Mouse (Mus musculus) olfactory bulb, adult 2 months (tissue): ENCODE data around the gene Atf3. TPM values are rescaled to one million over a fixed set of nuclear protein-coding genes. Genes with fewer than 3 reads are reported as not detected.

Source experiments
- H3K27ac ChIP-seq: fragments of 200-500 bp; 2 replicates; pipeline ENCODE4 v1.5.1; 2012; ENCODE audit warnings: low read depth, low read length; ENCODE audit not compliant: insufficient read depth
- H3K4me1 ChIP-seq: fragments of 200-500 bp; 2 replicates; pipeline ENCODE4 v1.6.1; 2012; ENCODE audit warnings: low read length; ENCODE audit not compliant: control insufficient read depth, insufficient read depth
- H3K4me3 ChIP-seq: fragments of 200-500 bp; 2 replicates; pipeline ENCODE4 v1.5.1; 2012; ENCODE audit warnings: mild to moderate bottlenecking, low read depth, low read length, moderate library complexity; ENCODE audit not compliant: insufficient read depth
- CTCF ChIP-seq: fragments of 200-500 bp; IDR thresholded peaks from 2 replicates; pipeline ENCODE4 v1.5.1; 2012; ENCODE audit warnings: low read depth, mild to moderate bottlenecking, low read length, moderate library complexity; ENCODE audit not compliant: insufficient read depth
- POLR2A ChIP-seq: fragments of 200-500 bp; IDR thresholded peaks from 2 replicates; pipeline ENCODE4 v1.6.1; 2012; ENCODE audit warnings: mild to moderate bottlenecking, low read depth, low read length, moderate library complexity; ENCODE audit not compliant: insufficient read depth
- WGBS: fragments of 180-500 bp; shearing (Covaris S2); methylation state at CpG from one replicate; pipeline ENCODE4 v1.1.7; 2018; 5-methylcytosine and 5-hydroxymethylcytosine counted together
- polyA plus RNA-seq: library from polyadenylated mRNA; stranded (reverse); fragments of >200 nt; gene quantifications from 2 replicates; pipeline ENCODE4 v1.2.4, GENCODE M21; 2012; ENCODE audit warnings: low replicate concordance; ENCODE audit not compliant: missing spikeins, insufficient read depth, insufficient read length

Gene Atf3
- polyA plus RNA-seq, 1 experiment, result not detected

DNA sequence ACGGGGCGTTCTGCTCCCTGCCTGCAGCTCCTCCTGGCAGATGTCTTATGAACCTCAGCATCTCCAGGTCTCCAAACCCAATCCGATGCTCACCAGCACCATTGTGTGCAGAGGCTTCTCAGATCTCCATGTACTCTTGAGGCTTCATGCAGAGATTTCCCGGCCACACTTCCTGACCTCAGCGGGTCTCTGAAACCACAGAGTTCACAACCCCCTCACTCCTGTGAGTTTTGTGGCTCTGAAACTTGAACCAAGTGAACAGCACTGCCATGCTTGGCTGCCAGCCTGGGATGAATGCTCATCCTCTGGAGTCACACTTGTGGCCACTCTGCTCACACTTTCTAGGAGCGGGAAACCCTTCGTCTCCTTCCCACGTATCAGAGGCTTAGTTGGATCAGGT is 76.9 kb downstream of the Atf3 start:
- no peaks in the 10 kb centered on the region for H3K4me1 ChIP-seq
- no peak overlapping the region for H3K4me3 ChIP-seq
- TF ChIP-seq CTCF, result no peak
- TF ChIP-seq POLR2A, result no peak
- WGBS, result 89% methylated on average over 8 of the region's 8 CpGs
- no peak overlapping the region for H3K27ac ChIP-seq

DNA sequence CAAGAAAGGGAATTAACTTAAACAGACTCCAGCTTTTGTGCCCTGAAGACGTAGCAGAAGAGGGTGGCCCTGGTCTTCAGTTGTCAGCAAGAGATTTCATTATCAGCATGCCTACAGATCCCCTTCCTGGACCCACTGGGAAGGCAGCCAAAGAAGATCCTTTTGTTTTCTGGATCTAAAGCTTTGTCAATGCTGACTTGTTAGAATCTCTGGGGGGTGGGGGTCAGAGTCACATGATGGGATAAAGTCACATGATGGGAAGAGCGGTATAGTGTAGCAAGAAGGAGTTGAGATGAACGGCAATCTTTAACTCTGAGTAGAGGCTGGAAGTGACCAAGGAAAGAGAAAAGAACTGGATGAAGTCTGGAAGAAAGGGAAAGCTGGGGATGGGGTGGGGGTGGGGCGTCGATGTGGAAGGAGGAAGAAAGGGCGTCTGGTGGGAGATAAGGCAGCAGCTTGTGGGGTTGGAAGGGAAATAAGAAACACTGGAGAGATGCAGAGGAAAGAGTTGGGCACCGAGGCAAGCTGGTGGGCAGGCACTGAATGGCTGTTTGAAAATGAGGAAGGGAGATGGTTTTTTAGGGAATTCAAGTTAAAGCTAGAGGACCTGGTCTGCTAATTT is 78.9 kb downstream of the Atf3 start:
- Histone ChIP-seq H3K4me1 (no peaks in the 10 kb centered on the region), H3K27ac (no peak overlapping the region), H3K4me3 (no peak overlapping the region)
- TF ChIP-seq POLR2A (no peak), CTCF (no peak)
- WGBS, result 58% methylated on average over 7 of the region's 7 CpGs

DNA sequence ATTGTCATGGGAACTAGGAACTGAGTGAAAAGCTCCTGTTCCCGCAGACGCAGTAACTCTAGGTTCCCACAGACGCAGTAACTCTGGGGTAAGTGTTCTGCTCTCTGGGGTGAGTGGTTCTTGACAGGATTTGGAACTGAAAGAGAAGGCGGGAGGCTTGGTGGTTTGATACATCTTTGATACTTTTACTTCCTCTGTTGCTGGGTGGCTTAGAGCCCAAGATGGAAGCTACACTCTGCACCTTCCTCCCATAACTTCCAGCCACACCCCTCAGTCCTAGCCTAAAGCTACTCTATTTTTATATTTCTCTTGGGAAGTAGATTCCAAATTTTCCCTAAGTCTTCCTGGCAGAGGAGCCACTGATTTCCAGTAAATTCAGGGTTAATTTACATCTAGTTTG is 79.4 kb downstream of the Atf3 start:
- 75% methylated on average over 4 of the region's 4 CpGs for WGBS

DNA sequence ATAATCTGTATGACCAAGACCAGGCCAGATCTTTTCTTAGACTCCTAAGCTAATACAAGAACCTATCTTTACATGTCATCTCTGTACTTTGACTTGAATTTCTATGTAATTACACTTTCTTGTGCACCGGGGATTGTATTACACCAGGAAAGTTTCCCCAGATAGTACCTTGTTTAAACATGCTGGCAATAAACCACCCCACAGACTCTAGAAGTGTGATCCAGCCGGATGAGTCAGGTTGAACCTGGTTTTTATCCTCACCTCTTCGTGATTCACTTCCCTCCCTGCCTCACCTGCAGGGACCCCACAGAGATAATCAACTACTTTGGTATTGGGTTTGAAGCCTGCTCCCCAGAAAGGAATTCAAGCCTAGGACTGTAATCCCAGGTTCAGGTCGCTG is 82.4 kb downstream of the Atf3 start:
- Histone ChIP-seq H3K4me1 (peaks cover 12% of the 10 kb centered on the region), H3K27ac (no peak overlapping the region), H3K4me3 (no peak overlapping the region)
- TF ChIP-seq POLR2A, result no peak
- no peak for TF ChIP-seq CTCF
- 65% methylated on average over 4 of the region's 4 CpGs for WGBS

More for the DNA sequence above, 79.4 kb downstream of the Atf3 start:
- Histone ChIP-seq H3K4me3 (no peak overlapping the region), H3K27ac (no peak overlapping the region), H3K4me1 (no peaks in the 10 kb centered on the region)
- TF ChIP-seq POLR2A (no peak), CTCF (no peak)

DNA sequence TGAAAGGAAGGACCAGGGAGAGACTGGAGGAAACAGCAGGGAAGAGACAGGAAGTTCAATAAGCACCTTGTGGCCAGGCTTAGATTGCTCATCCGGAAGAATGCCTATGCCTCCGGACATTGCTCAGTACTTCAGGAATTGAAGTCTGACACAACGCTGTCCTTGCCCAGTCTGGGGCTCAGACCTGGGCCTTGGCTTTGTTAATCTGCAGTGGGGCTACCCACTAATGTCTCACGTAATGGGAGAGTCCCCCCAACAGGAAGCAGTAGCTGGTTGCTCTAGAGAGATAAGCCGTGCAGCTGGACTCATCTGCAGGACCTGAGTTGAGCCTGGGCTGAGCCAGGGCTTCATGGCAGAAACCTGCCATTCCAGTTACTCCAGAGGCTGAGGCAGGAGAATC is 84.9 kb downstream of the Atf3 start:
- no peak overlapping the region for H3K4me3 ChIP-seq
- H3K4me1 ChIP-seq, result peaks cover 12% of the 10 kb centered on the region
- no peak overlapping the region for H3K27ac ChIP-seq
- TF ChIP-seq POLR2A (no peak), CTCF (no peak)
- 80% methylated on average over 5 of the region's 5 CpGs for WGBS

DNA sequence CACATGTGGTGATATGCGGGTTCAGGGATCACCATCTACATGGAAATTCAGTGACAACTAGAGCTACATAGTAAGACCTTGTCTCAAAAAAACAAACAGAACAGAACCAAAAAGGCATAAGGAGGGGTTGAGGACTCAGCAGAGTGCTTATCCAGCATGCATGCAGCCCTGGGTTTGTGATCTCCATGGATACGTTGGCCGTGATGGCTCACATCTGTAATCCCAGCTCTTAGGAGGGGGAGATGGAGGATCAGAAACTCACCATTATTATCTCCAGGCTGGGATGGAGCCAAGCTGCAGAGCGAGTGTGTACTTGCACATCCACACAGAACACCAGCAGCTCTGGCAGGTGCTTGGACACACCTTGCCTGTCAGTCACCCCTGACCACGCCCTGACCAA is 85.6 kb downstream of the Atf3 start:
- H3K4me3 ChIP-seq, result no peak overlapping the region
- peaks cover 12% of the 10 kb centered on the region for H3K4me1 ChIP-seq
- WGBS, result 46% methylated on average over 5 of the region's 5 CpGs
- TF ChIP-seq CTCF (no peak), POLR2A (no peak)
- no peak overlapping the region for H3K27ac ChIP-seq

DNA sequence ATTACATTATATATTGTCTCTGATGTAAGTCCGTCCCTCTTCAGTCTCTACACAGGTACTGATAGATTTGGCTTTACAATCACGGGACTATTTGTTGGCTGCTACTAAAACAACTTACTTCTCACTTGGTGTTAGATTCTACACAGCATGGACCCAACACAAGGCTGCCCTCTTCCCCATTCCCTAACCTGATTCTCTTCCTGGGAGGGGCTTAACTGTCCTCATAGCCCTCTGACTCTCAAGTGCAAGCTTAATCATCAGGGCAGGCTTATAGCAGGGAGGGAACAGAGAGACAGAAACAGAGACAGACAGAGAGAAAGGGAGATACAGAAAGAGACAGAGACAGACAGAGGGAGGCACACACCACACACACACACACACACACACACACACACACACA is 86.1 kb downstream of the Atf3 start:
- Histone ChIP-seq H3K27ac (no peak overlapping the region), H3K4me1 (peaks cover 12% of the 10 kb centered on the region), H3K4me3 (no peak overlapping the region)
- TF ChIP-seq CTCF (no peak), POLR2A (no peak)
- WGBS, result 89% methylated on average over 2 of the region's 2 CpGs

DNA sequence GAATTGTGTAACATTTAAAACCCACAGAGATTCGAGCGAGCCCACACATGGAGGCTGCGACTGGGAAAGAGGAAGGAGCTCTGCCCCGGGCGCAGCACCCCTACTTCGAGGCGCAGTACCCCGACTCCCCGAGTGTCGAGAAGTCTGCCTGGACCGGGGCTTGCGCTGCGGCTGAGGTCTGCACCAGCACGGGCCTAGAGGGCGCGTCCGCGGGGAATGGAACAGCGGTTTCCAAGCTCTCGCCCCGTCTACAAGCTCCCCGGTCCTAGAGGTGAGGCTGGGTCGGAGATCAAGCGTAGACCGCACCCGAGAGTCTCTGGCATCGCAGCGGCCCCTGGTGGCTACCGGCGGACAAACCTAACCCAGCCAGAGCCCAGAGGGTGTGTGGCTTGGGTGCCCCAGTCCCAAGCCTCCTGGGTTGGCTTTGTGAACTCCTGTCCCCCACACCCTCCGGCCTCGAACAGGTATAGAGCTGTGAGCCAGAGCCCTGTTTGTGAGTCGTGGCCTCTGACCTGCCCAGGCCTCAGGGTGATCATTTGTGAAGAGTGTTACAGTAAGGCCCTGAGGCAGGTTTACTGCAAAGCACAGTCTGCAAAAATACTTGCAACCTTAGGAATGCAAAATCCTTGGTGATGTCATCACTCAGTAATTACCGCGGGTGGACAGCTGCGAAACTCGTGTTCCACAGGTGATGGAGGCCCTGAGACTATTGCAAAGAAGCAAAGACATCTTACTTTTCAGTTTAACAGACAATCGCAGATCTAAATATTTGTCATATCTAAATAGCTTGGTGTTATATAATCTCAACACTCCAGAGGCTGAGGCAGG is 91.8 kb downstream of the Atf3 start:
- H3K4me1 ChIP-seq, result peaks cover 5% of the 10 kb centered on the region; the same call in 1 of the 2 replicates
- 19% methylated on average over 38 of the region's 38 CpGs for WGBS
- TF ChIP-seq POLR2A, result no peak
- peak; percentile 72 for TF ChIP-seq CTCF
- H3K27ac ChIP-seq, result no peak overlapping the region
- H3K4me3 ChIP-seq, result no peak overlapping the region; the same call in 1 of the 2 replicates

DNA sequence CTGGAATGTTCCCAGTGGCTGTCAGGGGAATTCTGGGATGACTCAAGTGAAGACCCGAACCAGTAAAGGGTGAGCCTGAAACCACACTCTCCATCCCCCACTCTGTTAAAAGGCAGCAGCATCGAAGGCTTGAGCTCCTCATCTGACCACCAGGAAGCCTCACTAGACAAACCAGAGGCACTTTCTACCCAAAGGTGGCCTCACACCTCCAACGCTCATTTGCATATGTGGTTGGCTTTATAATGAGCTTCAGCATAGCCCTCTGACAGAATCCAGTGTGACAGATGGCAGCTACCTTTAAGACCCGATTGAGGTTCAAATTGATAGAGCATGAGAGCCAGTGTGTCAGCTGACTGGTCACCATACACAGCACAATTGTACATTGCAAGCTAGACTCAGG is 93.6 kb downstream of the Atf3 start:
- TF ChIP-seq CTCF (no peak), POLR2A (no peak)
- peaks cover 5% of the 10 kb centered on the region; the same call in 1 of the 2 replicates for H3K4me1 ChIP-seq
- H3K27ac ChIP-seq, result no peak overlapping the region
- H3K4me3 ChIP-seq, result no peak overlapping the region
- WGBS, result 70% methylated on average over 4 of the region's 4 CpGs

DNA sequence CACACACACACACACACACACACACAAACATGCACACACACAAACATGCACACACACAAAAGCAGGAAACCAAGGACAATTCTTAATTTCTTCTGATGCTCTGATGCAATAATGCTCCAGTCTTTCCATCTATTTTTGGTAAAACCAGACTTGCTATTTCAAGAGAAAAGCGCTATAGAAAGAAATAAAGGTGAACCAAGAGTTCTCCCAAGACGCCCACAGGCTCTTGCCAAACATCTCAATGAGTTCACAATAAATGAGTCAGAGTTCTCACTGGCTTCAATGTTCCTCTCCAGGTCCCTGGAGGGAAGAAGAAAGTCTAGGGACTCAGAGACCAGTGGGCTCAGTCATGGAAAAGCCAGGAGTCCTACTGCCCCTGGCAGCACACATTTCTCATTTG is 94.1 kb downstream of the Atf3 start:
- Histone ChIP-seq H3K4me1 (peaks cover 5% of the 10 kb centered on the region; the same call in 1 of the 2 replicates), H3K27ac (no peak overlapping the region), H3K4me3 (no peak overlapping the region)
- 53% methylated on average over 2 of the region's 2 CpGs for WGBS
- TF ChIP-seq CTCF (no peak), POLR2A (no peak)
